ENCODE assay signal across 12 mouse cellular contexts in the genomic region with DNA sequence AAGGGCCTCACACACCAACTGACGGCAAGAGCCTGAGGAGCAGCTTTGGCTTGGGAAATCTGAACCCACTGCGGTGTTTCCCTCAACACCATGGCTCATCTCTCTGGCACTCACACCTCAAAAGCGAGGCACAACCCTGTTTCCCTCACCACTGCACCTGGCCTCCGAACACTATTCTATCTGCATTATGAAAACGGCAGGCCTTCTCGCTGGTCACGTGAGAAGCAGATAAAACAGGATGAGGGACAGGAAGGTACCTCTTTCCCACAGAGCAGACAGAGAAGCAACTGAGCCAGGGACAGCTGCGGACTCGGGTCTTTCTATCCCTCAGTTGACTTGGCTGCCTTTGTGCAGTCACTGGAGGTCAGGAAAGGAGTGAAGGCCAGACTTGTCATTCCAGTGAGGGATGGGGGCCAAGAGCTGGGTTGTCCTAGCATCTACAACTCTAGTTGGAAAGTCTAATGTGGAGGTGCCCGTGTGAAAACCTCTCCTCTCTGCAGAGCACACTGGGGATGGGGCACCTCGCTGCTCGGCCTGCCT. TPM values are rescaled to one million over a fixed set of nuclear protein-coding genes. Genes with fewer than 3 reads are reported as not detected.
DNase-seq lines count a peak whose midpoint lies in the region; ATAC-seq and TF ChIP-seq lines count a peak whose summit lies in the region.
"Had no signal": no experiment of that assay in that cellular context is flagged by ENCODE, and none has a peak within 500 bp of the region (broad histone marks: within the 10 kb centered on the region; RNA-seq: fewer than 3 reads in every experiment).

No protein-coding gene starts in this region.

- WGBS in embryonic facial prominence, embryonic 15.5 days, result 76% methylated on average over 12 of the region's 12 CpGs
- WGBS in limb, embryonic 12.5 days, result 86% methylated on average over 12 of the region's 12 CpGs
- 85% methylated on average over 12 of the region's 12 CpGs for WGBS in kidney, embryonic 16.5 days

- no peak for TF ChIP-seq CTCF in gastrocnemius, adult 2 months (IDR thresholded peaks at IDR 0.05)

- intact Hi-C loops in gastrocnemius, adult 2 months (cut with DNase I), result no loop called here

- no peak for ATAC-seq in embryonic facial prominence, embryonic 15.5 days (ENCODE audit: insufficient number of reproducible peaks, low FRiP score, low TSS enrichment, low read depth)
- ATAC-seq in limb, embryonic 12.5 days (ENCODE audit: insufficient number of reproducible peaks, insufficient read depth, low FRiP score, low TSS enrichment, low read depth), result no peak
- no peak for ATAC-seq in erythroid progenitor cell, adult 5-6 weeks (replicated peaks; ENCODE audit: low FRiP score, poor library complexity, severe bottlenecking)
- ATAC-seq in kidney, embryonic 16.5 days (ENCODE audit: low FRiP score, low TSS enrichment), result no peak

- no peaks in the 10 kb centered on the region for H3K36me3 ChIP-seq in embryonic facial prominence, embryonic 15.5 days
- no peaks in the 10 kb centered on the region for H3K36me3 ChIP-seq in limb, embryonic 12.5 days
- no peaks in the 10 kb centered on the region for H3K36me3 ChIP-seq in kidney, embryonic 16.5 days (ENCODE audit: insufficient read depth, low read length)
- H3K36me3 ChIP-seq: hindbrain, embryonic 12.5 days; neural tube, embryonic 12.5 days had no signal

- H3K27me3 ChIP-seq in embryonic facial prominence, embryonic 15.5 days, result no peaks in the 10 kb centered on the region
- H3K27me3 ChIP-seq in limb, embryonic 12.5 days, result no peaks in the 10 kb centered on the region
- H3K27me3 ChIP-seq in kidney, embryonic 16.5 days (ENCODE audit: insufficient read depth, low read length), result no peaks in the 10 kb centered on the region
- H3K27me3 ChIP-seq: CH12.LX; hindbrain, embryonic 12.5 days; neural tube, embryonic 12.5 days had no signal

- H3K4me2 ChIP-seq in embryonic facial prominence, embryonic 15.5 days (replicated peaks), result no peak overlapping the region
- 0 out of 2 replicates have a peak overlapping the region, but pooled peaks have one; percentile 7 for H3K4me2 ChIP-seq in limb, embryonic 12.5 days
- no peak overlapping the region for H3K4me2 ChIP-seq in kidney, embryonic 16.5 days (replicated peaks; ENCODE audit: low read depth, low read length)
- H3K4me2 ChIP-seq: hindbrain, embryonic 12.5 days; neural tube, embryonic 12.5 days had no signal

- peak overlapping the region; percentile 78 for H3K27ac ChIP-seq in gastrocnemius, adult 2 months
- peak overlapping the region; percentile 41; the same call in 1 of the 2 replicates for H3K27ac ChIP-seq in embryonic facial prominence, embryonic 15.5 days (replicated peaks)
- H3K27ac ChIP-seq in limb, embryonic 12.5 days, result peak overlapping the region; percentile 71
- H3K27ac ChIP-seq in kidney, embryonic 16.5 days (ENCODE audit: low read length), result no peak overlapping the region
- H3K27ac ChIP-seq: hindbrain, embryonic 12.5 days; liver, embryonic 14.5 days; neural tube, embryonic 12.5 days had no signal

- H3K4me1 ChIP-seq in embryonic facial prominence, embryonic 15.5 days, result peaks cover 35% of the 10 kb centered on the region
- H3K4me1 ChIP-seq in limb, embryonic 12.5 days (replicated peaks), result peaks cover 35% of the 10 kb centered on the region
- peaks cover 24% of the 10 kb centered on the region for H3K4me1 ChIP-seq in kidney, embryonic 16.5 days (ENCODE audit: insufficient read depth, low read length)

- DNase-seq in gastrocnemius, adult 2 months, result peak; percentile 61
- DNase-seq in gastrocnemius, postnatal 4 days (ENCODE audit: low spot score in 2 of 2), result no peak
- DNase-seq in thymus, adult 18-20 months, result peak; percentile 25 to 58
- DNase-seq: right cerebral cortex, adult 18-20 months had no signal

- H3K9ac ChIP-seq in embryonic facial prominence, embryonic 15.5 days, result no peak overlapping the region
- no peak overlapping the region for H3K9ac ChIP-seq in limb, embryonic 12.5 days (replicated peaks)
- no peak overlapping the region for H3K9ac ChIP-seq in kidney, embryonic 16.5 days (replicated peaks; ENCODE audit: low read length)
- H3K9ac ChIP-seq: hindbrain, embryonic 12.5 days; liver, embryonic 14.5 days; neural tube, embryonic 12.5 days had no signal

- peak overlapping the region; percentile 15 for H3K4me3 ChIP-seq in gastrocnemius, adult 2 months
- H3K4me3 ChIP-seq in embryonic facial prominence, embryonic 15.5 days (replicated peaks), result no peak overlapping the region
- H3K4me3 ChIP-seq in limb, embryonic 12.5 days (replicated peaks), result no peak overlapping the region
- H3K4me3 ChIP-seq in kidney, embryonic 16.5 days (ENCODE audit: low read length), result no peak overlapping the region
- H3K4me3 ChIP-seq: hindbrain, embryonic 12.5 days; neural tube, embryonic 12.5 days had no signal

- no peaks in the 10 kb centered on the region for H3K9me3 ChIP-seq in embryonic facial prominence, embryonic 15.5 days (replicated peaks)
- no peaks in the 10 kb centered on the region for H3K9me3 ChIP-seq in limb, embryonic 12.5 days
- H3K9me3 ChIP-seq in kidney, embryonic 16.5 days (ENCODE audit: low read length), result no peaks in the 10 kb centered on the region
- H3K9me3 ChIP-seq: hindbrain, embryonic 12.5 days; neural tube, embryonic 12.5 days had no signal

RNA-seq across cellular contexts. Expression of a gene that starts 29.2 kb away (rescaled TPM):
- 1 to 10 TPM; 8.3 to 9.7 TPM for total RNA-seq in gastrocnemius, adult 2 months (2021)
- 10 to 100 TPM; 21.2 to 21.4 TPM for total RNA-seq in gastrocnemius, postnatal 4 days (2021)
- polyA plus RNA-seq in embryonic facial prominence, embryonic 15.5 days (2015; fragmentation: Nextera tagmentation; extraction: Ambion mirVana), result 12.7 and 14.1 TPM in 2 replicates
- polyA plus RNA-seq in limb, embryonic 12.5 days (2016; fragmentation: Nextera tagmentation; extraction: Ambion mirVana), result 8.9 and 10.9 TPM in 2 replicates
- total RNA-seq in erythroid progenitor cell, adult 5-6 weeks (2015; ENCODE audit: low replicate concordance), result 25.2 and 43.2 TPM in 2 replicates
- 3.3 and 6.9 TPM in 2 replicates for total RNA-seq in erythroid progenitor cell, adult 5-6 weeks (2017; ENCODE audit: low replicate concordance)
- polyA plus RNA-seq in kidney, embryonic 16.5 days (2015; fragmentation: Nextera tagmentation; extraction: Ambion mirVana), result 10.1 and 10.3 TPM in 2 replicates

Comparison
In these comparisons a context has a peak if more than half of its experiments do, and no peak if none do; other contexts are left out.
1. DNase-seq: peak in gastrocnemius, adult 2 months (single experiment) and thymus, adult 18-20 months (2 of 2); none in gastrocnemius, postnatal 4 days (0 of 2).